Mouse (Mus musculus): ENCODE measurements around the gene Olfr449.

The Olfr449 gene

DNA sequence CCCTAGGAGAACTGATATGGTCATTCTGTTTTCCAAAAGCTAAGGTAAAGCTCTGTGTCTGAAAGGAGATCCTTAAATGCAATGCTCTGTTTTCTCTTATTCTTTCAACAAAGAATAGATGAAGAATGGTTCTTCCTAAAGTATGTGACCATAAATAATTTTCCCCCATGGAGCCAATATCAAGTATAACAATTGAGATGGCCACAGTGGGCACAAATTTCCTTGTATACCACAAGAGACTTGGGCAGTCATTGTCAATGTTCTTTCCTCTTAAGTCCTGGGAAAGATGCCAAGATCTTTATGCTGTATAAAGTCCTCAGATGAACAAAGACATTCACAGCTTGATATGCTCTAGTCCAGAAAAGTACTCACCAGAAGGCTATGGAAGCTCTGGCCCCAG, at the start of gene Olfr449:
Gene Olfr449 (plus strand): TSS at position 301 of the 400 bp plus-strand sequence.
- peak; percentile 5 for DNase-seq (ENCODE audit: low read depth, low spot score)

DNA sequence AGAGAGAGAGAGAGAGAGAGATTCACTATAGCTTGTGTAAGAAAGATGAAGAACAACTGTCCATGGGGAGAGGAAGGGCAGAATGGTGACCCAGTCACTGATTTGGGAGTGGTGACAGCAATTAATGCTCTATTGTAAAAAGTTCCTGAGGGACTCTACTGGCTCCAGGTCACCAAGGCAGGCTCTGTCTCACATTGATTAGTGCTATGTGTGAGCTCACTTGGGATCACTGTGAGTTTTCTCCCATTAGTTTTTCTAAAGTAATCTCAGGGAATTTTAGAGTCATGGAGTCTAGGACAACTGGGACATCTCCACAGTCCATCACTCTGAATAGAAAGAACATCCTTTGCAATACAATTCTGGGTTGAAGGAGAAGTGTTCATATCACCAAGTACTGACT, 49.4 kb upstream of the Olfr449 start, which contains the start of gene Olfr452:
Gene Olfr452 (plus strand): TSS at position 301 of the 400 bp plus-strand sequence.
- no peak for DNase-seq (ENCODE audit: low read depth, low spot score)

DNA sequence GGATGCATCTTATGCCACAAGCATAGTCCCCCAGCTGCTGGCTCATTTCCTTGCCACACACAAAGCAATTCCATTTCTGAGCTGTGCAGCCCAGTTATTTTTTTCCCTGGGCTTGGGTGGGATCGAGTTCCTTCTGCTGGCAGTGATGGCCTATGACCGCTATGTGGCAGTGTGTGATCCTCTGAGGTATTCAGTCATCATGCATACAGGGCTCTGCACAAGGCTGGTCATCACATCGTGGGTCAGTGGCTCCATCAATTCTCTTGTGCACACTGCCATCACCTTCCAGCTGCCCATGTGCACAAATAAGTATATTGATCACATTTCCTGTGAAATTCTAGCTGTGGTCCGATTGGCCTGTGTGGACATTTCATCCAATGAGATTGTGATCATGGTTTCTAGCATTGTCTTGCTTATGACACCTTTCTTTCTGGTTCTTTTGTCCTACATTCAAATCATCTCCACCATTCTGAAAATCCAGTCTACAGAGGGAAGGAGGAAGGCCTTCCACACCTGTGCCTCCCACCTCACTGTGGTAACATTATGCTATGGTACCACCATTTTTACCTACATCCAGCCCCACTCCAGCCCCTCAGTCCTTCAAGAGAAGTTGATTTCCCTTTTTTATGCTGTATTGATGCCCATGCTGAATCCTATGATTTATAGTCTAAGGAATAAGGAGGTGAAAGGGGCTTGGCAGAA, 43.8 kb upstream of the Olfr449 start:
- no peak for DNase-seq (ENCODE audit: low read depth, low spot score)

DNA sequence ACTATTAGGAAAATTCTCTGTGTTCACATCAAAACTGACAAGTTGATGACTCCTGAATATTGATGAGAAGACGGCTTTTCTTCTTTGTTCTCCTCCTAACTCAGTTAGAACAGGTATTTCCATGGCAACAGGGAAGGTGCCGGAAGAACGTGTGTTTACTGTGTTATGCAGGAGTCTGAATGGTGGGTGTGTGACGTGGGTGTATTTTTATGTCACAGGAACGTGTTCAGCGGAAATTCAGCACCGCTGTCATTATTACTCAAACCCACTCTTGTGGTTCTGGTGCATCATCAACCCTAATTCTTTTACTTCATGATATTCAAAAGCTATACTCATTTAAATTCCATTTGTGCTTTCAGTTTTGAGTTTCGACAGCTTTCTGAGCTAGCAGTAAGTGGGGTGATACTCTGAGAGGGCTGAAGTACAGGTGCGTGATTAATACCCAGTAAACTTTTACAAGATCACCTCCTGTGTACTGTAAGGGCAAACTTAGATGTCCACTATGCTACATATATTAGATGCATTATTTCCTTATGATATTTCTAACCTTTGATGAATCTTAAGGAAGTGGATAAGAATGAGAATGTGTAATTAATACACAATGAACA, 43.1 kb upstream of the Olfr449 start:
- DNase-seq (ENCODE audit: low read depth, low spot score), result peak; percentile 73

DNA sequence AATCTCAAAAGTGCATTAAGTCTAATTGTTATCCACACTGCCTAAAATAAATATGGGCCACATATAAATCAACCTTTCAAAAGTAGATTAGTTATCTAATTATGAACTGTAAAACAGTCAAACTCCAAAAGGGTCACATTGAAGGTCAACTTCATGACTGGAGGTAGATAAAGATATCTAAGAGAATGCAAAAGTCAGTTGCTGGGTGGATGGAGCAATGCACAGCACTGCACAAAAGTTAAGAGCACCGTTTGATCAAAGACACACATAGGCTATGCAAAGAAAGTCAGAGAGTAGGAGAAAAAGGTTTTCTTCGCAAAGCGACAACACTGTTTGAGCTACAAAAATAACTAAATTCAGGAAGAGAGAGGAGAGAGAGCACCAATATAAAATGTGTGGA, 39.2 kb upstream of the Olfr449 start:
- no peak for DNase-seq (ENCODE audit: low read depth, low spot score)

DNA sequence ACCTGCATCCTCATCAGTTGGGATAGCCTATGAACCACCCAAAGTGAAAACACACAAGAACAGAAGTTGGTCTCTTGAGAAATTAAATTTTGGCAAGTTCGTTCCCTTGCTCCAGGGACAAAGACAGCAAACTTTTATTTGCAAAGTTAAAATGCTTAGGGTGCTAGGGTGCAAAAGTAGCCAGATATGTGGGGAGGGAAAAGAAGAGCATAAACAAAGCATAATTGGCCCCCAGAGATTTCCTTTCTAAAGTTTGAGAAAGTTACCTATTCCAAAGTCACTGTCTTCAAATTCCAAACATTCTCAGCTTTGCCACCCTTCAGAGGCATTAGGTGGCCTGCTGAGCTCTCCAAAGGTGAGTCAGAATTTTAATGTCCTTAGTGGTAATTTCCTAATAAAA, 22.5 kb upstream of the Olfr449 start, which contains the start of gene Olfr450:
Gene Olfr450 (plus strand): TSS at position 301 of the 400 bp plus-strand sequence.
- no peak for DNase-seq (ENCODE audit: low read depth, low spot score)

DNA sequence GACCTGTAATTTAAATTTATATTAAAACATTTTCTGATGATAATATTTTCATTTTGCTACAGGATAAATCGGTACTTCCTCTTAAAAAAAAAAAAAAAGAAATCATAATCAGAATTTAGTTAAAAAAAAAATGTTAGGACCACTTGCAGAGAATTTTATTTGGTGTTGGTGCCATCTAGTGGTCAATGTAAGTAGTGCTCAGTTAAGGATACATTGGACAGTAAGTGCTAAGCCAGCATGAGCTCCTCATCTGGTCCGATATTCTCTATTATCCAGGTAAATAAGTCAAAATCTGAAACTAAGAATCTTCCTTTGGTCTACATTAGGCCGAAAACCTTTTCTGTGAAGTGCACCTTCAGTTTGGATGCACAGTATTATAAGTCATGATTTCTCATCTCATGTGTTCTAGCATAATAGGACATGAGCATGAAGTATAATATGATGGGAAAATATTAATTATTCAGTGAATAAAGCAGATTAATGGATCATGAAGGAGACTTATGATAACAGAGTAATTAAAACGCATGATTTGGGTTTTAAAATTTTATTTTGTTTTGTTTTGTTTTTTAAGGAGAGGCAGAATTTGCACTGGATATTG, 26.1 kb downstream of the Olfr449 start:
- DNase-seq (ENCODE audit: low read depth, low spot score), result peak; percentile 76

DNA sequence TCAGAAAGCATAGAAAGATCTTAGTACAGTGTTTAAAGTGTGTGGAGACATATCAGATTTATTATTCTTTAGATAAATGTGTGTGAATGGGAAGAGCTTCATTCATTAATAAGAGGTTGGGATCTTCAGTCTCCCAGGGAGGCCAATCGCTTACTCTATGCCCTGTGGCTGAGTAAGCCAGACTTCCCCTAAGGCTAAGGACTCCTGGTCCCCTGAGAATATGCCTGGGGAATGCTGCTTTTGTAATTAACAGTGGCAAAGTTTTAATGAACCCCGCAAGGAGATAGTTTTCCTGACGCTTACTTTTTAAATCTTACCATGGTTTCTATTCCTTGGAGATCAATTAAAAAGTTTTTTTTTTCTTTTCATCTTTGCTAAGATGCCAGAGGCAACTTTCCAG, 35.5 kb downstream of the Olfr449 start:
- peak; percentile 5 for DNase-seq (ENCODE audit: low read depth, low spot score)

DNA sequence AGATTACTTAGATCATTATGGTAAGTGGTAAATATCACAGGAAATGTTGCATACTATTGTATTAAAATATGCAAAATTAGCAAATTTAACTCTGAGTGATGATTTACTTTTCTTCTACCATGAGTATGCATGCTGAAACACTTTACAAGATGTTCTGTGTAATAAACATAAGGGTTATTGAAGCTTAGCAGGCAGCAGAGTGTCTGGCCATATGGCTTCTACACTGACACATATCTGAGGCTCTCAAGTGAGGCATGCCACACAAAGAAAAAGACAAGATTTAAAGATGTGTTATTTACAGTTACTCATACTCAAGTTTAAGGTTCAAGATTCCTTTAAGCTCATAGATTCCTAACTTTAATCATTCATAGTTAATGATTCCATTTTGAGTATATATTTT, 42.1 kb downstream of the Olfr449 start:
- peak; percentile 27 for DNase-seq (ENCODE audit: low read depth, low spot score)

Measured in brain, adult 2 months (tissue).